Mouse (Mus musculus): ENCODE results near the gene Abtb1. TPM values are rescaled to one million over a fixed set of nuclear protein-coding genes. Genes with fewer than 3 reads are reported as not detected.

The Abtb1 gene
- polyA plus RNA-seq, 2 experiments, result 24.9 to 50.8 TPM

- H3K27ac ChIP-seq (replicated peaks; ENCODE audit: low read depth, low read length), result no peak overlapping the region
- H3K4me3 ChIP-seq (replicated peaks; ENCODE audit: low read length), result no peak overlapping the region
- H3K4me1 ChIP-seq (ENCODE audit: control insufficient read depth, insufficient read depth, low read length), result no peaks in the 10 kb centered on the region
- no peak overlapping the region for H3K9ac ChIP-seq (ENCODE audit: low read depth, low read length, severe bottlenecking)
- H3K27me3 ChIP-seq (ENCODE audit: control insufficient read depth, insufficient read depth, low read length), result no peaks in the 10 kb centered on the region
- peaks cover 97% of the 10 kb centered on the region for H3K36me3 ChIP-seq (ENCODE audit: control insufficient read depth, insufficient read depth, low read length)
- 92% methylated on average over 12 of the region's 12 CpGs for WGBS
- no peak for TF ChIP-seq POLR2A (IDR thresholded peaks at IDR 0.05; ENCODE audit: borderline replicate concordance, extremely low read depth, insufficient read depth, insufficient read length)
- ATAC-seq (ENCODE audit: low FRiP score, low read depth), result no peak
- no peaks in the 10 kb centered on the region for H3K9me3 ChIP-seq (ENCODE audit: control insufficient read depth, low read length)
- no peak overlapping the region for H3K4me2 ChIP-seq (replicated peaks; ENCODE audit: low read depth, low read length, severe bottlenecking)
- no peak for DNase-seq (ENCODE audit: low spot score)
Observed at GRCm38 (mm10) chr6:88885644-88886416, 44.0 kb upstream of the Abtb1 start.

DNA sequence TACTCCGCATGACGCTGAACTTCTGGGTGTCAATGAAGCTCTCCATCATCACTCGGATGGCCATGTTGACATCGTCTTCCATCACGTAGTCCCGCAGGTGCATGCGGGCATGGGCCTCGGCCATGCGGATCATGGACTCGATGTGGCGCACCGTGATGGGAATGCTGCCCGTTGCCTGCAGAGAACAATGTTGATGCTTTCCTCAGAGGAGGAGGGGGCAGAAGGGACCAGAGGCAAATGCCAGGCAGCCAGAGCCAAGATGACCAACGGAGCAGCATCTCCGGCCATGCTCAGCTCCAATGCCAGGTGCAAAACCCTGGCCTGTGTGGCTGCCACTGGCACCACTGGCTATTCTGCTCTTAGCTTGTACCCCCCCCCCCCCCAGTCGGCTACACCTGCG, 42.9 kb upstream of the Abtb1 start:
- Histone ChIP-seq H3K27me3 (ENCODE audit: control insufficient read depth, insufficient read depth, low read length) (no peaks in the 10 kb centered on the region), H3K36me3 (ENCODE audit: control insufficient read depth, insufficient read depth, low read length) (peaks cover 87% of the 10 kb centered on the region), H3K9me3 (ENCODE audit: control insufficient read depth, low read length) (no peaks in the 10 kb centered on the region), H3K4me3 (replicated peaks; ENCODE audit: low read length) (no peak overlapping the region), H3K27ac (replicated peaks; ENCODE audit: low read depth, low read length) (no peak overlapping the region), H3K4me1 (ENCODE audit: control insufficient read depth, insufficient read depth, low read length) (no peaks in the 10 kb centered on the region), H3K9ac (ENCODE audit: low read depth, low read length, severe bottlenecking) (no peak overlapping the region), H3K4me2 (replicated peaks; ENCODE audit: low read depth, low read length, severe bottlenecking) (no peak overlapping the region)
- no peak for DNase-seq (ENCODE audit: low spot score)
- WGBS, result 95% methylated on average over 17 of the region's 17 CpGs
- no peak for ATAC-seq (ENCODE audit: low FRiP score, low read depth)
- TF ChIP-seq POLR2A (IDR thresholded peaks at IDR 0.05; ENCODE audit: borderline replicate concordance, extremely low read depth, insufficient read depth, insufficient read length), result no peak

DNA sequence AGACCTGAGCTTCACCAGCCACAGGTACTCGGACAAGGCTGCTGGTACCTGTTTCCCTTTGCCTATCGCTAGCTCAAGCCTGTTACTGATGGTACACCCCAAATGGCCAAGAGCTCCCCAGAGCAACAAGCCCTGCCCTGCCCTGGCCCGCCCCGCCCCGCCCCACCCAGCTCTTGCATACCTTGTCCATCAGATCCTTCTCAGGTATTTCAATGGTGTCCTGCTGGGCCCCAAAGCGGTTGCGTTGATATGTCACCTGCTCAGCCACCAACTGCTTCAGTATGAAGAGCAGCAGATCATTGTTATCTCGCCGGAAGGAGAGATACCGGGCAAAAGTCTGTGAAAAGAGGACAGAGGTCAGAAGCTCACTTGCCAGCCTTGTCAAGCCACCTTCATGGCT, 42.4 kb upstream of the Abtb1 start:
- WGBS, result 88% methylated on average over 10 of the region's 10 CpGs
- no peak overlapping the region for H3K4me2 ChIP-seq (replicated peaks; ENCODE audit: low read depth, low read length, severe bottlenecking)
- H3K4me3 ChIP-seq (replicated peaks; ENCODE audit: low read length), result no peak overlapping the region
- H3K27ac ChIP-seq (replicated peaks; ENCODE audit: low read depth, low read length), result no peak overlapping the region
- H3K27me3 ChIP-seq (ENCODE audit: control insufficient read depth, insufficient read depth, low read length), result no peaks in the 10 kb centered on the region
- H3K9ac ChIP-seq (ENCODE audit: low read depth, low read length, severe bottlenecking), result no peak overlapping the region
- ATAC-seq (ENCODE audit: low FRiP score, low read depth) (no peak), DNase-seq (ENCODE audit: low spot score) (no peak)
- H3K9me3 ChIP-seq (ENCODE audit: control insufficient read depth, low read length), result no peaks in the 10 kb centered on the region
- H3K4me1 ChIP-seq (ENCODE audit: control insufficient read depth, insufficient read depth, low read length), result no peaks in the 10 kb centered on the region
- H3K36me3 ChIP-seq (ENCODE audit: control insufficient read depth, insufficient read depth, low read length), result peaks cover 82% of the 10 kb centered on the region
- TF ChIP-seq POLR2A (IDR thresholded peaks at IDR 0.05; ENCODE audit: borderline replicate concordance, extremely low read depth, insufficient read depth, insufficient read length), result no peak

- no peak for TF ChIP-seq POLR2A (IDR thresholded peaks at IDR 0.05; ENCODE audit: borderline replicate concordance, extremely low read depth, insufficient read depth, insufficient read length)
- H3K4me2 ChIP-seq (replicated peaks; ENCODE audit: low read depth, low read length, severe bottlenecking), result no peak overlapping the region
- no peaks in the 10 kb centered on the region for H3K27me3 ChIP-seq (ENCODE audit: control insufficient read depth, insufficient read depth, low read length)
- no peaks in the 10 kb centered on the region for H3K9me3 ChIP-seq (ENCODE audit: control insufficient read depth, low read length)
- no peak overlapping the region for H3K4me3 ChIP-seq (replicated peaks; ENCODE audit: low read length)
- 89% methylated on average over 7 of the region's 7 CpGs for WGBS
- DNase-seq (ENCODE audit: low spot score), result no peak
- H3K27ac ChIP-seq (replicated peaks; ENCODE audit: low read depth, low read length), result no peak overlapping the region
- H3K9ac ChIP-seq (ENCODE audit: low read depth, low read length, severe bottlenecking), result no peak overlapping the region
- H3K4me1 ChIP-seq (ENCODE audit: control insufficient read depth, insufficient read depth, low read length), result no peaks in the 10 kb centered on the region
- ATAC-seq (ENCODE audit: low FRiP score, low read depth), result no peak
- H3K36me3 ChIP-seq (ENCODE audit: control insufficient read depth, insufficient read depth, low read length), result peaks cover 54% of the 10 kb centered on the region
Observed at GRCm38 (mm10) chr6:88881334-88881733, 39.5 kb upstream of the Abtb1 start.

DNA sequence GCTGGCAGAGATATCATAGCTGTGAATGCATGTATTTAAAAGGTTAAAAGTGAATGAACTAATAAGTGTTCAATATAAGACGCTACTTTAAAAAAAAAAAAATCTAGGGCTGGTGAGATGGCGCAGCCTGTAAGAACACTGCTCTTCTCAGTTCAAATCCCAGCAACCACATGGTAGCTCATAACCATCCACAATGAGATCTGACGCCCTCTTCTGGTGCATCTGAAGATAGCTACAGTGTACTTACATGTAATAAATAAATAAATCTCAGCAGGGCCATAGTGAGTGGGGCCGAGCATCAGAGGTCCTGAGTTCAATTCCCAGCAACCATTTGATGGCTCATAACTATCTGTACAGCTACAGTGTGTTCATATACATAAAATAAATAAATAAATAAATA, 37.7 kb upstream of the Abtb1 start:
- no peak for TF ChIP-seq POLR2A (IDR thresholded peaks at IDR 0.05; ENCODE audit: borderline replicate concordance, extremely low read depth, insufficient read depth, insufficient read length)

More for the DNA sequence above, 37.7 kb upstream of the Abtb1 start:
- H3K27ac ChIP-seq (replicated peaks; ENCODE audit: low read depth, low read length), result no peak overlapping the region
- WGBS, result 68% methylated on average over 4 of the region's 4 CpGs
- H3K4me3 ChIP-seq (replicated peaks; ENCODE audit: low read length), result no peak overlapping the region
- DNase-seq (ENCODE audit: low spot score), result no peak
- ATAC-seq (ENCODE audit: low FRiP score, low read depth), result no peak
- no peak overlapping the region for H3K4me2 ChIP-seq (replicated peaks; ENCODE audit: low read depth, low read length, severe bottlenecking)
- no peak overlapping the region for H3K9ac ChIP-seq (ENCODE audit: low read depth, low read length, severe bottlenecking)
- no peaks in the 10 kb centered on the region for H3K27me3 ChIP-seq (ENCODE audit: control insufficient read depth, insufficient read depth, low read length)
- H3K36me3 ChIP-seq (ENCODE audit: control insufficient read depth, insufficient read depth, low read length), result peaks cover 37% of the 10 kb centered on the region
- no peaks in the 10 kb centered on the region for H3K9me3 ChIP-seq (ENCODE audit: control insufficient read depth, low read length)
- H3K4me1 ChIP-seq (ENCODE audit: control insufficient read depth, insufficient read depth, low read length), result no peaks in the 10 kb centered on the region

All from limb, embryonic 14.5 days (tissue).